Mouse (Mus musculus): Measurements from ENCODE around the gene 2200002D01Rik. TPM values are rescaled to one million over a fixed set of nuclear protein-coding genes. Genes with fewer than 3 reads are reported as not detected.

Gene 2200002D01Rik
- polyA plus RNA-seq, 1 experiment from 2014 or later = 0.29 TPM

GRCm38 (mm10) chr7:29236593-29236992, 11.7 kb downstream of the 2200002D01Rik start:
- Histone ChIP-seq H3K4me3 (replicated peaks; ENCODE audit: low read depth, low read length) (no peak overlapping the region), H3K36me3 (ENCODE audit: control insufficient read depth, insufficient read depth, low read length) (no peaks in the 10 kb centered on the region), H3K27me3 (ENCODE audit: control insufficient read depth, insufficient read depth, low read length) (peaks cover 22% of the 10 kb centered on the region), H3K9me3 (ENCODE audit: control insufficient read depth, low read length) (no peaks in the 10 kb centered on the region), H3K27ac (replicated peaks; ENCODE audit: low read depth, low read length) (no peak overlapping the region), H3K9ac (replicated peaks; ENCODE audit: low read length) (no peak overlapping the region), H3K4me1 (ENCODE audit: control insufficient read depth, insufficient read depth, low read length) (0 out of 2 replicates have a peak, but pooled peaks cover 7% of the 10 kb centered on the region), H3K4me2 (ENCODE audit: low read length) (no peak overlapping the region)
- DNase-seq (no peak), ATAC-seq (ENCODE audit: low FRiP score, low TSS enrichment) (no peak)
- WGBS = 89% methylated on average over 4 of the region's 4 CpGs

- 78% methylated on average over 5 of the region's 5 CpGs for WGBS
- H3K27me3 ChIP-seq (ENCODE audit: control insufficient read depth, insufficient read depth, low read length) = peaks cover 36% of the 10 kb centered on the region
- ATAC-seq (ENCODE audit: low FRiP score, low TSS enrichment) = no peak
- DNase-seq = no peak
- no peaks in the 10 kb centered on the region for H3K36me3 ChIP-seq (ENCODE audit: control insufficient read depth, insufficient read depth, low read length)
- H3K9me3 ChIP-seq (ENCODE audit: control insufficient read depth, low read length) = no peaks in the 10 kb centered on the region
- no peak overlapping the region for H3K9ac ChIP-seq (replicated peaks; ENCODE audit: low read length)
- no peak overlapping the region for H3K4me3 ChIP-seq (replicated peaks; ENCODE audit: low read depth, low read length)
- H3K27ac ChIP-seq (replicated peaks; ENCODE audit: low read depth, low read length) = no peak overlapping the region
- no peak overlapping the region for H3K4me2 ChIP-seq (ENCODE audit: low read length)
- 0 out of 2 replicates have a peak, but pooled peaks cover 7% of the 10 kb centered on the region for H3K4me1 ChIP-seq (ENCODE audit: control insufficient read depth, insufficient read depth, low read length)
These were observed 13.6 kb downstream of the 2200002D01Rik start for GRCm38 (mm10) chr7:29234661-29235060.

- Histone ChIP-seq H3K9ac (replicated peaks; ENCODE audit: low read length) (no peak overlapping the region), H3K4me2 (ENCODE audit: low read length) (no peak overlapping the region), H3K27ac (replicated peaks; ENCODE audit: low read depth, low read length) (no peak overlapping the region), H3K36me3 (ENCODE audit: control insufficient read depth, insufficient read depth, low read length) (no peaks in the 10 kb centered on the region), H3K9me3 (ENCODE audit: control insufficient read depth, low read length) (no peaks in the 10 kb centered on the region), H3K27me3 (ENCODE audit: control insufficient read depth, insufficient read depth, low read length) (peaks cover 40% of the 10 kb centered on the region), H3K4me3 (replicated peaks; ENCODE audit: low read depth, low read length) (no peak overlapping the region), H3K4me1 (ENCODE audit: control insufficient read depth, insufficient read depth, low read length) (0 out of 2 replicates have a peak, but pooled peaks cover 4% of the 10 kb centered on the region)
- WGBS = 81% methylated on average over 6 of the region's 6 CpGs
- DNase-seq (no peak), ATAC-seq (ENCODE audit: low FRiP score, low TSS enrichment) (no peak)
These were observed 14.5 kb downstream of the 2200002D01Rik start for GRCm38 (mm10) chr7:29233745-29234144.

- ATAC-seq (ENCODE audit: low FRiP score, low TSS enrichment) (no peak), DNase-seq (peak; percentile 42)
- Histone ChIP-seq H3K4me3 (replicated peaks; ENCODE audit: low read depth, low read length) (peak within 1 kb of the TSS; percentile 40), H3K27me3 (ENCODE audit: control insufficient read depth, insufficient read depth, low read length) (peaks cover 40% of the 10 kb centered on the region), H3K4me1 (ENCODE audit: control insufficient read depth, insufficient read depth, low read length) (0 out of 2 replicates have a peak, but pooled peaks cover 3% of the 10 kb centered on the region), H3K27ac (replicated peaks; ENCODE audit: low read depth, low read length) (no peak within 1 kb of the TSS), H3K9ac (replicated peaks; ENCODE audit: low read length) (peak within 1 kb of the TSS; percentile 62), H3K4me2 (ENCODE audit: low read length) (peak within 1 kb of the TSS; percentile 75), H3K36me3 (ENCODE audit: control insufficient read depth, insufficient read depth, low read length) (no peaks in the 10 kb centered on the region), H3K9me3 (ENCODE audit: control insufficient read depth, low read length) (no peaks in the 10 kb centered on the region)
- 3% methylated on average over 62 of the region's 62 CpGs for WGBS
These were observed 15.8 kb downstream of the 2200002D01Rik start, which contains the start of gene Kcnk6 for GRCm38 (mm10) chr7:29232247-29233013. Kcnk6 (minus strand) TSS chr7:29232515.

- 0 out of 2 replicates have a peak overlapping the region, but pooled peaks have one; percentile 75 for H3K4me2 ChIP-seq (ENCODE audit: low read length)
- ATAC-seq (ENCODE audit: low FRiP score, low TSS enrichment) = no peak
These were observed 16.7 kb downstream of the 2200002D01Rik start for GRCm38 (mm10) chr7:29231517-29231916.

GRCm38 (mm10) chr7:29230560-29230959, 17.7 kb downstream of the 2200002D01Rik start:
- Histone ChIP-seq H3K4me2 (ENCODE audit: low read length) (no peak overlapping the region), H3K36me3 (ENCODE audit: control insufficient read depth, insufficient read depth, low read length) (no peaks in the 10 kb centered on the region), H3K4me3 (replicated peaks; ENCODE audit: low read depth, low read length) (no peak overlapping the region), H3K9me3 (ENCODE audit: control insufficient read depth, low read length) (no peaks in the 10 kb centered on the region), H3K27me3 (ENCODE audit: control insufficient read depth, insufficient read depth, low read length) (peaks cover 40% of the 10 kb centered on the region), H3K4me1 (ENCODE audit: control insufficient read depth, insufficient read depth, low read length) (peaks cover 3% of the 10 kb centered on the region; the same call in 1 of the 2 replicates), H3K27ac (replicated peaks; ENCODE audit: low read depth, low read length) (no peak overlapping the region), H3K9ac (replicated peaks; ENCODE audit: low read length) (no peak overlapping the region)
- DNase-seq = no peak
- no peak for ATAC-seq (ENCODE audit: low FRiP score, low TSS enrichment)
- WGBS = 28% methylated on average over 3 of the region's 3 CpGs

More at GRCm38 (mm10) chr7:29231517-29231916, 16.7 kb downstream of the 2200002D01Rik start:
- WGBS = 60% methylated on average over 3 of the region's 3 CpGs
- H3K27me3 ChIP-seq (ENCODE audit: control insufficient read depth, insufficient read depth, low read length) = peaks cover 40% of the 10 kb centered on the region
- no peak for DNase-seq
- H3K9me3 ChIP-seq (ENCODE audit: control insufficient read depth, low read length) = no peaks in the 10 kb centered on the region
- no peak overlapping the region for H3K4me3 ChIP-seq (replicated peaks; ENCODE audit: low read depth, low read length)
- 0 out of 2 replicates have a peak, but pooled peaks cover 3% of the 10 kb centered on the region for H3K4me1 ChIP-seq (ENCODE audit: control insufficient read depth, insufficient read depth, low read length)
- no peak overlapping the region for H3K27ac ChIP-seq (replicated peaks; ENCODE audit: low read depth, low read length)
- H3K36me3 ChIP-seq (ENCODE audit: control insufficient read depth, insufficient read depth, low read length) = no peaks in the 10 kb centered on the region
- H3K9ac ChIP-seq (replicated peaks; ENCODE audit: low read length) = no peak overlapping the region

GRCm38 (mm10) chr7:29228202-29228601, 20.1 kb downstream of the 2200002D01Rik start:
- no peaks in the 10 kb centered on the region for H3K9me3 ChIP-seq (ENCODE audit: control insufficient read depth, low read length)
- H3K4me3 ChIP-seq (replicated peaks; ENCODE audit: low read depth, low read length) = no peak overlapping the region
- ATAC-seq (ENCODE audit: low FRiP score, low TSS enrichment) (no peak), DNase-seq (no peak)
- H3K36me3 ChIP-seq (ENCODE audit: control insufficient read depth, insufficient read depth, low read length) = no peaks in the 10 kb centered on the region
- H3K27ac ChIP-seq (replicated peaks; ENCODE audit: low read depth, low read length) = no peak overlapping the region
- H3K27me3 ChIP-seq (ENCODE audit: control insufficient read depth, insufficient read depth, low read length) = peaks cover 32% of the 10 kb centered on the region
- 77% methylated on average over 4 of the region's 4 CpGs for WGBS
- no peak overlapping the region for H3K9ac ChIP-seq (replicated peaks; ENCODE audit: low read length)
- H3K4me2 ChIP-seq (ENCODE audit: low read length) = no peak overlapping the region
- peaks cover 12% of the 10 kb centered on the region; the same call in 1 of the 2 replicates for H3K4me1 ChIP-seq (ENCODE audit: control insufficient read depth, insufficient read depth, low read length)

- H3K4me3 ChIP-seq (replicated peaks; ENCODE audit: low read depth, low read length) = no peak overlapping the region
- H3K9ac ChIP-seq (replicated peaks; ENCODE audit: low read length) = 0 out of 2 replicates have a peak overlapping the region, but pooled peaks have one; percentile 23
- whole genome bisulfite sequencing = 74% methylated on average over 13 of the region's 13 CpGs
- peaks cover 9% of the 10 kb centered on the region; the same call in 1 of the 2 replicates for H3K4me1 ChIP-seq (ENCODE audit: control insufficient read depth, insufficient read depth, low read length)
- DNase-seq (no peak), ATAC-seq (ENCODE audit: low FRiP score, low TSS enrichment) (no peak)
- peak overlapping the region; percentile 40 for H3K4me2 ChIP-seq (ENCODE audit: low read length)
- no peak overlapping the region for H3K27ac ChIP-seq (replicated peaks; ENCODE audit: low read depth, low read length)
- no peaks in the 10 kb centered on the region for H3K36me3 ChIP-seq (ENCODE audit: control insufficient read depth, insufficient read depth, low read length)
- H3K9me3 ChIP-seq (ENCODE audit: control insufficient read depth, low read length) = no peaks in the 10 kb centered on the region; the same call in 1 of the 2 replicates
- H3K27me3 ChIP-seq (ENCODE audit: control insufficient read depth, insufficient read depth, low read length) = peaks cover 8% of the 10 kb centered on the region; the same call in 1 of the 2 replicates
These were observed 22.7 kb downstream of the 2200002D01Rik start for GRCm38 (mm10) chr7:29225520-29225919.
